Comparison of ENCODE assay signal across 14 mouse cellular contexts in the genomic region with DNA sequence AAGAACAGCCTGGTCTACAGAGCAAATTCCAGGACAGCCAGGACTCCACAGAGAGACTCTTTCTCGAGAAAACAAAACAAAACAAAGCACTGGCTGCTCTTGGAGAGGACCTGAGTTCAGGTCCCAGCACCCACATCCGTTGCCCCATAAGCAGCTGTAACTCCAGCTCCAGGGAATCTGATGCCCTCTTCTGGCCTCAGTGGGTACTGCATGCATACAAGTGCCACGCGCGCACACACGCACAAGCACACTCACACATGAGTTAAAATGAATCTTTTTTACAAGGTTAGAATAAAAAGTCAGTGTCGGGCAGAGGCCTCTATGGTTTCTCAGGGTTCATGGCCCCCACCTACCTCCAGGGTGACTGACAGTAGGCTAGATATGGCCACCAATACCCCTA. TPM values are rescaled to one million over a fixed set of nuclear protein-coding genes. Genes with fewer than 3 reads are reported as not detected.
A peak's percentile ranks its signal among the peaks of the same experiment; 100 is the strongest.
DNase-seq lines count a peak whose midpoint lies in the region; ATAC-seq and TF ChIP-seq lines count a peak whose summit lies in the region.
"Had no signal": no experiment of that assay in that cellular context is flagged by ENCODE, and none has a peak within 500 bp of the region (broad histone marks: within the 10 kb centered on the region; RNA-seq: fewer than 3 reads in every experiment).

No protein-coding gene starts in this region.

- no peaks in the 10 kb centered on the region; the same call in 1 of the 2 replicates for H3K9me3 ChIP-seq in kidney, embryonic 15.5 days (replicated peaks)
- no peaks in the 10 kb centered on the region for H3K9me3 ChIP-seq in stomach, postnatal 0 days (ENCODE audit: control insufficient read depth, low read length)

- no peak for TF ChIP-seq EP300 in stomach, postnatal 0 days (optimal IDR thresholded peaks at IDR 0.05)

- H3K4me1 ChIP-seq in kidney, adult 2 months (ENCODE audit: control insufficient read depth, insufficient read depth, low read length), result no peaks in the 10 kb centered on the region
- peaks cover 6% of the 10 kb centered on the region; the same call in 1 of the 2 replicates for H3K4me1 ChIP-seq in kidney, embryonic 15.5 days
- no peaks in the 10 kb centered on the region for H3K4me1 ChIP-seq in stomach, postnatal 0 days (replicated peaks; ENCODE audit: control insufficient read depth, insufficient read depth)

- WGBS in kidney, adult 2 months, result 96% methylated on average over 7 of the region's 7 CpGs
- WGBS in kidney, embryonic 15.5 days, result 92% methylated on average over 7 of the region's 7 CpGs
- 88% methylated on average over 7 of the region's 7 CpGs for WGBS in stomach, postnatal 0 days

- no peak for ATAC-seq in kidney, embryonic 15.5 days (replicated peaks; ENCODE audit: low FRiP score)
- ATAC-seq in stomach, postnatal 0 days (ENCODE audit: low FRiP score, low TSS enrichment), result no peak

- H3K4me3 ChIP-seq in kidney, adult 2 months (ENCODE audit: insufficient read depth, low read depth, low read length), result no peak overlapping the region
- H3K4me3 ChIP-seq in kidney, embryonic 15.5 days (replicated peaks), result no peak overlapping the region
- no peak overlapping the region for H3K4me3 ChIP-seq in stomach, postnatal 0 days (ENCODE audit: low read depth, low read length)
- H3K4me3 ChIP-seq: embryonic facial prominence, embryonic 15.5 days; limb, embryonic 13.5 days had no signal

- H3K36me3 ChIP-seq in kidney, adult 2 months (ENCODE audit: control insufficient read depth, insufficient read depth, low read length), result no peaks in the 10 kb centered on the region
- no peaks in the 10 kb centered on the region for H3K36me3 ChIP-seq in kidney, embryonic 15.5 days
- H3K36me3 ChIP-seq in stomach, postnatal 0 days (ENCODE audit: control insufficient read depth, insufficient read depth, low read length), result no peaks in the 10 kb centered on the region
- H3K36me3 ChIP-seq: embryonic facial prominence, embryonic 15.5 days; limb, embryonic 13.5 days had no signal

- peak; percentile 26; the same call in 1 of the 2 replicates for TF ChIP-seq CTCF in kidney, adult 2 months (conservative IDR thresholded peaks at IDR 0.05; ENCODE audit: insufficient read depth, insufficient read length, low read depth, low read length)
- peak; percentile 38; the same call in 1 of the 2 replicates for TF ChIP-seq CTCF in brain, embryonic 14.5 days (IDR thresholded peaks at IDR 0.05; ENCODE audit: borderline replicate concordance, extremely low read depth, insufficient read depth, insufficient read length)
- TF ChIP-seq CTCF in stomach, postnatal 0 days (IDR thresholded peaks at IDR 0.05; ENCODE audit: low read depth), result peak; percentile 51

- no peak for DNase-seq in kidney, adult 2 months
- peak; percentile 21 for DNase-seq in thymus, postnatal 25 days
- no peak for DNase-seq in thymus, postnatal 10 days (ENCODE audit: low spot score in 2 of 2)
- no peak for DNase-seq in brain, embryonic 14.5 days (ENCODE audit: low read depth)
- DNase-seq in stomach, postnatal 0 days (ENCODE audit: low spot score), result no peak
- DNase-seq in neural tube, embryonic 10.5 days (ENCODE audit: extremely low spot score, low spot score), result no peak
- DNase-seq in c-Kit-positive CD71-positive TER-119-positive erythroid progenitor cells, embryonic 14.5 days (ENCODE audit: low spot score), result no peak
- DNase-seq: heart, adult 11 months; heart, postnatal 36 days; kidney, adult 11 months had no signal

- H3K9ac ChIP-seq in kidney, embryonic 15.5 days, result no peak overlapping the region
- H3K9ac ChIP-seq in stomach, postnatal 0 days (ENCODE audit: low read length), result no peak overlapping the region
- H3K9ac ChIP-seq: embryonic facial prominence, embryonic 15.5 days; limb, embryonic 13.5 days had no signal

- no peak overlapping the region for H3K27ac ChIP-seq in kidney, adult 2 months (ENCODE audit: insufficient read depth, low read depth, low read length)
- H3K27ac ChIP-seq in kidney, embryonic 15.5 days, result no peak overlapping the region
- H3K27ac ChIP-seq in stomach, postnatal 0 days (replicated peaks), result no peak overlapping the region
- H3K27ac ChIP-seq: embryonic facial prominence, embryonic 15.5 days; limb, embryonic 13.5 days had no signal

- H3K27me3 ChIP-seq in kidney, adult 2 months (replicated peaks; ENCODE audit: control insufficient read depth, insufficient read depth, low read length), result no peaks in the 10 kb centered on the region
- H3K27me3 ChIP-seq in kidney, embryonic 15.5 days, result no peaks in the 10 kb centered on the region
- H3K27me3 ChIP-seq in stomach, postnatal 0 days (ENCODE audit: control insufficient read depth, insufficient read depth, low read length), result no peaks in the 10 kb centered on the region
- H3K27me3 ChIP-seq: embryonic facial prominence, embryonic 15.5 days had no signal

- H3K4me2 ChIP-seq in kidney, embryonic 15.5 days, result no peak overlapping the region
- H3K4me2 ChIP-seq in stomach, postnatal 0 days (replicated peaks; ENCODE audit: low read depth), result no peak overlapping the region
- H3K4me2 ChIP-seq: embryonic facial prominence, embryonic 15.5 days; limb, embryonic 13.5 days had no signal

- no peak for TF ChIP-seq POLR2A in kidney, adult 2 months (IDR thresholded peaks at IDR 0.05; ENCODE audit: low read depth, low read length)
- no peak for TF ChIP-seq POLR2A in brain, embryonic 14.5 days (IDR thresholded peaks at IDR 0.05; ENCODE audit: borderline replicate concordance, extremely low read depth, insufficient read depth, insufficient read length, poor library complexity, severe bottlenecking)

RNA-seq across cellular contexts. Expression of a gene that starts 15.6 kb away (rescaled TPM):
- 0.17 and 0.46 TPM in 2 replicates for polyA plus RNA-seq in kidney, adult 2 months (2012; rRNA removed)
- polyA plus RNA-seq in kidney, embryonic 15.5 days (2015; fragmentation: Nextera tagmentation; extraction: Ambion mirVana), result 0.23 TPM in 2 replicates
- polyA plus RNA-seq in brain, embryonic 14.5 days (2012; rRNA removed), result 0.76 and 0.86 TPM in 2 replicates
- polyA plus RNA-seq in stomach, postnatal 0 days (2015; fragmentation: Nextera tagmentation; extraction: Ambion mirVana), result 0.02 and 0.10 TPM in 2 replicates

RNA-seq across cellular contexts. Expression of a gene that starts 28.7 kb away (rescaled TPM):
- 0.03 TPM in 1 of 2 replicates, not detected in the other for polyA plus RNA-seq in kidney, adult 2 months (2012; rRNA removed)
- not detected in 2 replicates for polyA plus RNA-seq in kidney, embryonic 15.5 days (2015; fragmentation: Nextera tagmentation; extraction: Ambion mirVana)
- polyA plus RNA-seq in brain, embryonic 14.5 days (2012; rRNA removed), result 5.0 and 10.9 TPM in 2 replicates
- 0.01 and 0.02 TPM in 2 replicates for polyA plus RNA-seq in stomach, postnatal 0 days (2015; fragmentation: Nextera tagmentation; extraction: Ambion mirVana)
- polyA plus RNA-seq: embryonic facial prominence, embryonic 15.5 days; limb, embryonic 13.5 days; spleen, adult 2 months had no signal

RNA-seq across cellular contexts. Expression of a gene that starts 38.1 kb away (rescaled TPM):
- polyA plus RNA-seq in kidney, adult 2 months (2012; rRNA removed), result 28.7 and 37.9 TPM in 2 replicates
- polyA plus RNA-seq in kidney, embryonic 15.5 days (2015; fragmentation: Nextera tagmentation; extraction: Ambion mirVana), result 23.9 and 29.5 TPM in 2 replicates
- polyA plus RNA-seq in brain, embryonic 14.5 days (2012; rRNA removed), result 59.9 and 72.0 TPM in 2 replicates
- polyA plus RNA-seq in stomach, postnatal 0 days (2015; fragmentation: Nextera tagmentation; extraction: Ambion mirVana), result 7.1 and 8.5 TPM in 2 replicates

RNA-seq across cellular contexts. Expression of a gene that starts 53.8 kb away (rescaled TPM):
- 8.7 and 10.7 TPM in 2 replicates for polyA plus RNA-seq in kidney, adult 2 months (2012; rRNA removed)
- polyA plus RNA-seq in kidney, embryonic 15.5 days (2015; fragmentation: Nextera tagmentation; extraction: Ambion mirVana), result 9.9 and 11.2 TPM in 2 replicates
- polyA plus RNA-seq in brain, embryonic 14.5 days (2012; rRNA removed), result 12.2 and 15.9 TPM in 2 replicates
- 8.3 and 8.4 TPM in 2 replicates for polyA plus RNA-seq in stomach, postnatal 0 days (2015; fragmentation: Nextera tagmentation; extraction: Ambion mirVana)
